Comparison of ENCODE assay signal across 8 mouse cellular contexts in the genomic region with DNA sequence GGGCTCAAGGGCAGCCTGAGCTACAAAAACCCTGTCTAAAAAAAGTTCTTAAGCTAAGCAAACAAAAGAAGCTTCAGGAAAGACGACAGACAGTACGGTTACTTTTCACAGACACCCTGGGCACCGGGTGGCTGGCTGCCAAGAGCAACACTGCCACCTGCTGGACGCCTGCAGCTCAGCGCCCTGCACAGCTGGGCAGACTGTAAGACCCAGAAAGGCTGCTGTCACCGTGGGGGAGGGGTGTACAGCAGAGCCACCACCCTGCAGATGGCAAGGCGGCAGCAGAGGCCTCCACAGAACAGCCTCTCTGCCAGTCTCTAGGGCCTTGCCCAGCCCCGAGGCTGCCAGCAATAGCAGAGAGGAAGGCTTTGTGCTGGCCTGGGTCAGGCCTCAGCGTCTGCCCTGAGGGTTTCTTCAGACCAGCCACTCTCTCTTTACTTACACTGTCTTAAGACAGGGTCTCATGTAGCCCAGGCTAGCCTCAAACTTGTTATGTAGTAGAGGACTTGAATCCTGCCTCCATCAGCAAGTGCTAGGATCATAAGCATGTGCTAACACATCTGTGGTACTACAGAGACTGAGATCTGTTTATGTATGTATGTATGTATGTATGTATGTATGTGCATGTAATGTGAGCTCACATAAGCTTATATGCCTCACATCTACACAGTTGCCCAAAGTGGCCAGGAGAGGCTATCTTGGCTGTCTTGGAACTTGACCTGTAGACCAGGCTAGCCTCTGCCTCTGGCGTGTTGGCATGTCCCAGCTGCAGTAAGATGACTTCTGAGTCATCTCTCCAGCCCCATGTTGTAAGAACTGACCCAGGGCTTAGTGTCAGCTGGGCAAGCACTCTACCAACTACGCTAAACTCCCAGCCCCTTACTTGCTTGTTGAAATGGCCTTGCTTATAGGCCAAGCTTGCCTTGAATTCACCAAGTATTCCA. TPM values are rescaled to one million over a fixed set of nuclear protein-coding genes. Genes with fewer than 3 reads are reported as not detected.
DNase-seq lines count a peak whose midpoint lies in the region; ATAC-seq lines count a peak whose summit lies in the region.

No protein-coding gene starts in this region.

- no peaks in the 10 kb centered on the region for H3K9me3 ChIP-seq in embryonic facial prominence, embryonic 11.5 days (replicated peaks; ENCODE audit: control insufficient read depth, low read length)
- no peaks in the 10 kb centered on the region for H3K9me3 ChIP-seq in limb, embryonic 12.5 days
- H3K9me3 ChIP-seq in midbrain, embryonic 15.5 days, result no peaks in the 10 kb centered on the region

- H3K9ac ChIP-seq in embryonic facial prominence, embryonic 11.5 days (replicated peaks; ENCODE audit: low read length), result no peak overlapping the region
- no peak overlapping the region for H3K9ac ChIP-seq in limb, embryonic 12.5 days (replicated peaks)
- no peak overlapping the region for H3K9ac ChIP-seq in midbrain, embryonic 15.5 days

- WGBS in embryonic facial prominence, embryonic 11.5 days, result 33% methylated on average over 11 of the region's 11 CpGs
- WGBS in limb, embryonic 12.5 days, result 30% methylated on average over 11 of the region's 11 CpGs
- 27% methylated on average over 11 of the region's 11 CpGs for WGBS in midbrain, embryonic 15.5 days

- peak; percentile 88 for DNase-seq in 3134 (ENCODE audit: extremely low read depth, insufficient read length, low spot score)
- peak; percentile 95 for DNase-seq in adrenal gland, postnatal 14 days
- DNase-seq in embryonic facial prominence, embryonic 11.5 days (ENCODE audit: low spot score), result peak; percentile 91
- peak; percentile 83 to 89 for DNase-seq in heart, adult 18-20 months
- DNase-seq in kidney, adult 8-10 months, result peak; percentile 58 to 81
- peak; percentile 75 for DNase-seq in spleen, adult 12 weeks (ENCODE audit: low spot score)

- H3K4me1 ChIP-seq in embryonic facial prominence, embryonic 11.5 days (ENCODE audit: control insufficient read depth, insufficient read depth, low read length), result no peaks in the 10 kb centered on the region; the same call in 1 of the 2 replicates
- peaks cover 3% of the 10 kb centered on the region; the same call in 1 of the 2 replicates for H3K4me1 ChIP-seq in limb, embryonic 12.5 days (replicated peaks)
- H3K4me1 ChIP-seq in midbrain, embryonic 15.5 days, result peaks cover 28% of the 10 kb centered on the region

- peaks cover 3% of the 10 kb centered on the region for H3K36me3 ChIP-seq in embryonic facial prominence, embryonic 11.5 days (replicated peaks; ENCODE audit: control insufficient read depth, insufficient read depth, low read depth, low read length)
- peaks cover 70% of the 10 kb centered on the region for H3K36me3 ChIP-seq in limb, embryonic 12.5 days
- 0 out of 2 replicates have a peak, but pooled peaks cover 4% of the 10 kb centered on the region for H3K36me3 ChIP-seq in midbrain, embryonic 15.5 days (replicated peaks)

- no peak overlapping the region for H3K4me2 ChIP-seq in embryonic facial prominence, embryonic 11.5 days (ENCODE audit: low read depth, low read length)
- no peak overlapping the region for H3K4me2 ChIP-seq in limb, embryonic 12.5 days
- H3K4me2 ChIP-seq in midbrain, embryonic 15.5 days, result no peak overlapping the region

- H3K4me3 ChIP-seq in embryonic facial prominence, embryonic 11.5 days (ENCODE audit: low read depth, low read length), result no peak overlapping the region
- H3K4me3 ChIP-seq in limb, embryonic 12.5 days (replicated peaks), result no peak overlapping the region
- no peak overlapping the region for H3K4me3 ChIP-seq in midbrain, embryonic 15.5 days

- H3K27me3 ChIP-seq in embryonic facial prominence, embryonic 11.5 days (ENCODE audit: control insufficient read depth, insufficient read depth, low read length), result no peaks in the 10 kb centered on the region
- no peaks in the 10 kb centered on the region for H3K27me3 ChIP-seq in limb, embryonic 12.5 days
- H3K27me3 ChIP-seq in midbrain, embryonic 15.5 days (replicated peaks), result no peaks in the 10 kb centered on the region

- H3K27ac ChIP-seq in embryonic facial prominence, embryonic 11.5 days (replicated peaks; ENCODE audit: low read depth, low read length), result no peak overlapping the region
- 0 out of 2 replicates have a peak overlapping the region, but pooled peaks have one; percentile 24 for H3K27ac ChIP-seq in limb, embryonic 12.5 days
- no peak overlapping the region for H3K27ac ChIP-seq in midbrain, embryonic 15.5 days

- ATAC-seq in embryonic facial prominence, embryonic 11.5 days (replicated peaks; ENCODE audit: insufficient number of reproducible peaks, low FRiP score, low TSS enrichment, low read depth), result peak; percentile 66
- peak; percentile 41; the same call in 1 of the 2 replicates for ATAC-seq in limb, embryonic 12.5 days (ENCODE audit: insufficient number of reproducible peaks, insufficient read depth, low FRiP score, low TSS enrichment, low read depth)
- peak; percentile 65 for ATAC-seq in midbrain, embryonic 15.5 days (replicated peaks)

RNA-seq across cellular contexts. Expression of gene Fbxl18, which starts 17.6 kb away (rescaled TPM):
- 11.8 and 12.0 TPM in 2 replicates for total RNA-seq in adrenal gland, postnatal 14 days (2021)
- polyA plus RNA-seq in embryonic facial prominence, embryonic 11.5 days (2014; fragmentation: Nextera tagmentation; extraction: Ambion mirVana), result 7.6 and 8.4 TPM in 2 replicates
- 1 to 10 TPM; 4.6 to 4.7 TPM for total RNA-seq in heart, adult 18-20 months (2021)
- 13.0 and 13.1 TPM in 2 replicates for polyA plus RNA-seq in limb, embryonic 12.5 days (2016; fragmentation: Nextera tagmentation; extraction: Ambion mirVana)
- polyA plus RNA-seq in midbrain, embryonic 15.5 days (2015; fragmentation: Nextera tagmentation; extraction: Ambion mirVana), result 41.6 and 43.0 TPM in 2 replicates

RNA-seq across cellular contexts. Expression of gene Actb, which starts 28.9 kb away (rescaled TPM):
- total RNA-seq in adrenal gland, postnatal 14 days (2021), result 2,967 and 3,254 TPM in 2 replicates
- 16,388 and 16,949 TPM in 2 replicates for polyA plus RNA-seq in embryonic facial prominence, embryonic 11.5 days (2014; fragmentation: Nextera tagmentation; extraction: Ambion mirVana)
- 1,000 to 10,000 TPM in 1 of 2 experiments, 100 to 1,000 TPM in 1; 875 to 1,008 TPM for total RNA-seq in heart, adult 18-20 months (2021)
- 12,553 and 13,538 TPM in 2 replicates for polyA plus RNA-seq in limb, embryonic 12.5 days (2016; fragmentation: Nextera tagmentation; extraction: Ambion mirVana)
- polyA plus RNA-seq in midbrain, embryonic 15.5 days (2015; fragmentation: Nextera tagmentation; extraction: Ambion mirVana), result 13,428 and 14,272 TPM in 2 replicates
